ENCODE assay signal across 8 mouse cellular contexts in the genomic region with DNA sequence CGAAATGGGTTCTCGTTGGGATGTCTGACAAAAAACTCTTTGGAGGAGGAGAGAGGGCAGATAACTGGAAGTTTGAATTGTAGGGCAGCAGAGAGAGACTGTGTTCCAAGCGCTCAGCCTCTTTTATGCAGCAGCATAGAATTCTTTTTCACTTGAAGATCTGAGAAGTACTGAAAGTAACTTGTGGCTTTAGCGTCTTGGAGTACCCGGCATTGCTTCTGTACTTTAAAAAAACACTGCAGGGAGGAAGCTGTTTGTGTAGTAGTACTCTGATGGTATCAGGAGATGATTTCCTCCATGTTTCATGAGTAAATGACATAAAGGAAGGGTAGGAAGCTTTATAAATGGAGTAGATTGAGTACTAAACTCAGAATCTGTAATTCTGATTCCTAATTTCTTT. TPM values are rescaled to one million over a fixed set of nuclear protein-coding genes. Genes with fewer than 3 reads are reported as not detected.
DNase-seq lines count a peak whose midpoint lies in the region; ATAC-seq lines count a peak whose summit lies in the region.

No protein-coding gene starts in this region.

- no peak for ATAC-seq in heart, embryonic 12.5 days (ENCODE audit: insufficient number of reproducible peaks, low FRiP score)
- ATAC-seq in CD4-positive, CD25-positive, alpha-beta regulatory T cell, adult 4 months: peak; percentile 19
- ATAC-seq in forebrain, embryonic 15.5 days (replicated peaks): no peak

- H3K4me3 ChIP-seq in heart, embryonic 12.5 days: peak overlapping the region; percentile 92
- H3K4me3 ChIP-seq in forebrain, embryonic 15.5 days: peak overlapping the region; percentile 87

- peak overlapping the region; percentile 85 for H3K4me2 ChIP-seq in heart, embryonic 12.5 days
- peak overlapping the region; percentile 72 for H3K4me2 ChIP-seq in forebrain, embryonic 15.5 days (replicated peaks)

- H3K27ac ChIP-seq in heart, embryonic 12.5 days (ENCODE audit: poor library complexity, severe bottlenecking): no peak overlapping the region
- no peak overlapping the region for H3K27ac ChIP-seq in forebrain, embryonic 15.5 days (replicated peaks)

- no peaks in the 10 kb centered on the region for H3K36me3 ChIP-seq in heart, embryonic 12.5 days
- 0 out of 2 replicates have a peak, but pooled peaks cover 3% of the 10 kb centered on the region for H3K36me3 ChIP-seq in forebrain, embryonic 15.5 days

- 3% methylated on average over 5 of the region's 5 CpGs for WGBS in heart, embryonic 12.5 days
- 6% methylated on average over 5 of the region's 5 CpGs for WGBS in forebrain, embryonic 15.5 days

- H3K9me3 ChIP-seq in heart, embryonic 12.5 days (replicated peaks): no peaks in the 10 kb centered on the region
- H3K9me3 ChIP-seq in forebrain, embryonic 15.5 days: no peaks in the 10 kb centered on the region

- H3K27me3 ChIP-seq in heart, embryonic 12.5 days (replicated peaks): no peaks in the 10 kb centered on the region
- no peaks in the 10 kb centered on the region for H3K27me3 ChIP-seq in forebrain, embryonic 15.5 days

- H3K9ac ChIP-seq in heart, embryonic 12.5 days: peak overlapping the region; percentile 96
- H3K9ac ChIP-seq in forebrain, embryonic 15.5 days (replicated peaks): peak overlapping the region; percentile 97

- H3K4me1 ChIP-seq in heart, embryonic 12.5 days (replicated peaks): peaks cover 6% of the 10 kb centered on the region
- peaks cover 30% of the 10 kb centered on the region for H3K4me1 ChIP-seq in forebrain, embryonic 15.5 days

- DNase-seq in heart, adult 11 months: no peak
- peak; percentile 1 for DNase-seq in lung, postnatal 14 days
- DNase-seq in left cerebral cortex, postnatal 14 days (ENCODE audit: low spot score in 2 of 2): no peak
- no peak for DNase-seq in frontal cortex, postnatal 25 days (ENCODE audit: low spot score in 2 of 2)
- no peak for DNase-seq in right cerebral cortex, postnatal 25 days

- intact Hi-C loops in left cerebral cortex, postnatal 14 days (cut with DNase I): no loop called here

RNA-seq across cellular contexts. Expression of a gene that starts 1.0 kb away (rescaled TPM):
- 34.2 and 34.7 TPM in 2 replicates for polyA plus RNA-seq in heart, embryonic 12.5 days (2016; fragmentation: Nextera tagmentation; extraction: Ambion mirVana)
- polyA plus RNA-seq in CD4-positive, CD25-positive, alpha-beta regulatory T cell, adult 4 months (2017; shearing (Covaris generic)): 10 to 100 TPM; 26.8 to 45.0 TPM
- polyA plus RNA-seq in forebrain, embryonic 15.5 days (2015; fragmentation: Nextera tagmentation; extraction: Ambion mirVana): 73.7 and 80.4 TPM in 2 replicates
- 10 to 100 TPM; 59.6 to 61.6 TPM for total RNA-seq in left cerebral cortex, postnatal 14 days (2021)

RNA-seq across cellular contexts. Expression of a gene that starts 13.2 kb away (rescaled TPM):
- 54.8 and 56.7 TPM in 2 replicates for polyA plus RNA-seq in heart, embryonic 12.5 days (2016; fragmentation: Nextera tagmentation; extraction: Ambion mirVana)
- 10 to 100 TPM; 29.4 to 37.0 TPM for polyA plus RNA-seq in CD4-positive, CD25-positive, alpha-beta regulatory T cell, adult 4 months (2017; shearing (Covaris generic))
- polyA plus RNA-seq in forebrain, embryonic 15.5 days (2015; fragmentation: Nextera tagmentation; extraction: Ambion mirVana): 36.0 and 36.4 TPM in 2 replicates
- total RNA-seq in left cerebral cortex, postnatal 14 days (2021): 10 to 100 TPM; 27.7 to 30.3 TPM

RNA-seq across cellular contexts. Expression of a gene that starts 57.6 kb away (rescaled TPM):
- polyA plus RNA-seq in heart, embryonic 12.5 days (2016; fragmentation: Nextera tagmentation; extraction: Ambion mirVana): 24.3 and 28.3 TPM in 2 replicates
- 1 to 10 TPM; 2.6 to 4.6 TPM for polyA plus RNA-seq in CD4-positive, CD25-positive, alpha-beta regulatory T cell, adult 4 months (2017; shearing (Covaris generic))
- 13.2 and 14.3 TPM in 2 replicates for polyA plus RNA-seq in forebrain, embryonic 15.5 days (2015; fragmentation: Nextera tagmentation; extraction: Ambion mirVana)
- 1 to 10 TPM; 1.2 to 1.7 TPM for total RNA-seq in left cerebral cortex, postnatal 14 days (2021)

RNA-seq across cellular contexts. Expression of a gene that starts 57.7 kb away (rescaled TPM):
- 51.6 and 53.3 TPM in 2 replicates for polyA plus RNA-seq in heart, embryonic 12.5 days (2016; fragmentation: Nextera tagmentation; extraction: Ambion mirVana)
- polyA plus RNA-seq in CD4-positive, CD25-positive, alpha-beta regulatory T cell, adult 4 months (2017; shearing (Covaris generic)): 10 to 100 TPM in 1 of 2 experiments, 1 to 10 TPM in 1; 7.6 to 15.0 TPM
- polyA plus RNA-seq in forebrain, embryonic 15.5 days (2015; fragmentation: Nextera tagmentation; extraction: Ambion mirVana): 36.8 and 40.8 TPM in 2 replicates
- total RNA-seq in left cerebral cortex, postnatal 14 days (2021): 1 to 10 TPM in 1 of 2 experiments, under 1 TPM in 1; 0.57 to 1.3 TPM
